Mouse (Mus musculus): Measurements from ENCODE around the gene Apoe. TPM values are rescaled to one million over a fixed set of nuclear protein-coding genes. Genes with fewer than 3 reads are reported as not detected.

Gene Apoe
- total and polyA plus RNA-seq, 2 experiments from 2014 or later: 2,139 to 2,613 TPM

DNA sequence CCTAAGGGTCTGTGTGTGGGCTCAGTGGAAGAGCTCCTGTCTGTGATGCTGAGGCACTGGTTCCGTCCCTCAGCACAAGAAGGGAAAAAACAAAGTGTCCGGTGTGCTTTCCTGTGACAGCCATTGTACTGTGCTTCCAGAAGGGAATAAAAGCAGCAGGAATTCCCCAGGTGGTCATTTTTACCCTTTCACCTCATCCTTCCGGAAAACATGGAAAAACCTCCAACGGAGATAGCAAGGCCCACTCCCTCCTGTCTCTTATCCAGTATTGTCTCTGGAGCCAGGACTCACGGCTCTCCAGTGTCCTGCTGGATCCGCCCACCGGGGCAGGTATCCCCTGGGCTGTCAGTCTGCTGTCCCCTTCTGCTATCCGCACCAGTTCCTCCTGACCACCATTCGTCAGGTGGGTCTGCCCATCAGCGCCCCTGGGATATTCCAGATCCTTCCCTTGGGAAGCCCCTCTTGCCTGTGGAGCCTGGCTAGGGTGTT, 35.2 kb upstream of the Apoe start:
- no peaks in the 10 kb centered on the region for H3K4me1 ChIP-seq (ENCODE audit: insufficient read depth, low read length)
- H3K4me3 ChIP-seq (ENCODE audit: low read depth, low read length): no peak overlapping the region
- H3K27ac ChIP-seq (ENCODE audit: low read depth, low read length): no peak overlapping the region
- WGBS: 89% methylated on average over 10 of the region's 10 CpGs
- peaks cover 69% of the 10 kb centered on the region for H3K36me3 ChIP-seq (ENCODE audit: insufficient read depth, low read length)
- no peaks in the 10 kb centered on the region for H3K27me3 ChIP-seq (ENCODE audit: insufficient read depth, low read length)
- H3K9ac ChIP-seq (replicated peaks; ENCODE audit: low read length, poor library complexity, severe bottlenecking): no peak overlapping the region
- H3K4me2 ChIP-seq (ENCODE audit: low read depth, low read length, poor library complexity, severe bottlenecking): no peak overlapping the region
- ATAC-seq (ENCODE audit: low FRiP score): no peak
- DNase-seq (ENCODE audit: low spot score): no peak
- TF ChIP-seq CTCF (IDR thresholded peaks at IDR 0.05): no peak
- no peaks in the 10 kb centered on the region for H3K9me3 ChIP-seq (ENCODE audit: low read length)

DNA sequence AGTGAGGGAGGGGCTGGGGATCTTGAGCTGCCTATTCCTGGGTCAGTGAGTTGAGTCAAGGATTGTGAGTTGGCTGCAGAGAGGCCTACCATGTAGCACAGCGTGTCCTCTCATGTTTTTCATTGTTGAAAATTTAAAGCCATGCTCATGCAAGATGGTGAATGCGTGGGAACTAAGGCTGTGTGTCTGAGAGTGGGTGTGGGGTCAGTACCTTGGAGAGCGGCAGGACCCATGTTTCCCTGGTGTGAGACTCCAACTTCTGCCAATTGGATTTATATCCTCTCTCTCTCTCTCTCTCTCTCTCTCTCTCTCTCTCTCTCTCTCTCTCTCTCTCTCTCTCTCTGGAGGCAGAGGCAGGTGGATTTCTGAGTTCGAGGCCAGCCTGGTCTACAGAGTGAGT, 27.6 kb upstream of the Apoe start:
- 98% methylated on average over 4 of the region's 4 CpGs for WGBS
- peaks cover 61% of the 10 kb centered on the region for H3K36me3 ChIP-seq (ENCODE audit: insufficient read depth, low read length)
- H3K9me3 ChIP-seq (ENCODE audit: low read length): no peaks in the 10 kb centered on the region

DNA sequence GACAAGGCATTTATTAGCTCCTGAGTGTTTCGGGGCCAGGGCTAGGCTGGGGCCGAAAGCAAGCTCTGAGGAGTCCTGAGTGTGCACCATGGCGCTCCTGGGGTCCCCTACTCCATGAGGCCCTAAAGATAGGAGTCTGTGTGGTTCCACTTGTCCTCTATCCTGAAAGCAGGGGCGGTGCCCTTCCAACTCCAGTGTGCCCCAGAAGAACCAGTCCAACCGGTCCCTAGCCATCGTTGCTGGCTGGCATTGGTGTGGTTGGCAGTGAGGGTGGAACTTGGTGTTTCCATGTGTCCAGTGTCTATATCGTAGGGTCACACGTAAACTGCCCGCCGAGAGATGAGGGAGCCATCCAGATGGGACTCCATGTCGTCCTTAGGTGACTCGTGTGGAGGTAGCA, 25.2 kb upstream of the Apoe start:
- WGBS: 95% methylated on average over 12 of the region's 12 CpGs
- Histone ChIP-seq H3K9me3 (ENCODE audit: low read length) (0 out of 2 replicates have a peak, but pooled peaks cover 3% of the 10 kb centered on the region), H3K27ac (ENCODE audit: low read depth, low read length) (no peak overlapping the region), H3K36me3 (ENCODE audit: insufficient read depth, low read length) (peaks cover 38% of the 10 kb centered on the region), H3K4me3 (ENCODE audit: low read depth, low read length) (no peak overlapping the region), H3K4me2 (ENCODE audit: low read depth, low read length, poor library complexity, severe bottlenecking) (no peak overlapping the region), H3K9ac (replicated peaks; ENCODE audit: low read length, poor library complexity, severe bottlenecking) (no peak overlapping the region), H3K27me3 (ENCODE audit: insufficient read depth, low read length) (no peaks in the 10 kb centered on the region), H3K4me1 (ENCODE audit: insufficient read depth, low read length) (no peaks in the 10 kb centered on the region)
- ATAC-seq (ENCODE audit: low FRiP score): no peak
- TF ChIP-seq CTCF (IDR thresholded peaks at IDR 0.05): no peak
- DNase-seq (ENCODE audit: low spot score): no peak

More for the DNA sequence above, 27.6 kb upstream of the Apoe start:
- Histone ChIP-seq H3K27me3 (ENCODE audit: insufficient read depth, low read length) (no peaks in the 10 kb centered on the region), H3K9ac (replicated peaks; ENCODE audit: low read length, poor library complexity, severe bottlenecking) (no peak overlapping the region), H3K27ac (ENCODE audit: low read depth, low read length) (no peak overlapping the region), H3K4me2 (ENCODE audit: low read depth, low read length, poor library complexity, severe bottlenecking) (no peak overlapping the region), H3K4me3 (ENCODE audit: low read depth, low read length) (no peak overlapping the region), H3K4me1 (ENCODE audit: insufficient read depth, low read length) (no peaks in the 10 kb centered on the region)
- no peak for TF ChIP-seq CTCF (IDR thresholded peaks at IDR 0.05)
- no peak for ATAC-seq (ENCODE audit: low FRiP score)
- DNase-seq (ENCODE audit: low spot score): no peak

GRCm38 (mm10) chr7:19722754-19723195, 23.8 kb upstream of the Apoe start:
- DNase-seq (ENCODE audit: low spot score) (no peak), ATAC-seq (ENCODE audit: low FRiP score) (no peak)
- no peak for TF ChIP-seq CTCF (IDR thresholded peaks at IDR 0.05)
- whole genome bisulfite sequencing: 86% methylated on average over 6 of the region's 6 CpGs
- no peak overlapping the region for H3K4me3 ChIP-seq (ENCODE audit: low read depth, low read length)
- no peaks in the 10 kb centered on the region for H3K27me3 ChIP-seq (ENCODE audit: insufficient read depth, low read length)
- peaks cover 29% of the 10 kb centered on the region for H3K36me3 ChIP-seq (ENCODE audit: insufficient read depth, low read length)
- H3K27ac ChIP-seq (ENCODE audit: low read depth, low read length): no peak overlapping the region
- 0 out of 2 replicates have a peak, but pooled peaks cover 3% of the 10 kb centered on the region for H3K9me3 ChIP-seq (ENCODE audit: low read length)
- H3K4me2 ChIP-seq (ENCODE audit: low read depth, low read length, poor library complexity, severe bottlenecking): no peak overlapping the region
- no peaks in the 10 kb centered on the region for H3K4me1 ChIP-seq (ENCODE audit: insufficient read depth, low read length)
- no peak overlapping the region for H3K9ac ChIP-seq (replicated peaks; ENCODE audit: low read length, poor library complexity, severe bottlenecking)

- TF ChIP-seq CTCF (IDR thresholded peaks at IDR 0.05): no peak
- ATAC-seq (ENCODE audit: low FRiP score): no peak
- no peak overlapping the region for H3K4me2 ChIP-seq (ENCODE audit: low read depth, low read length, poor library complexity, severe bottlenecking)
- H3K36me3 ChIP-seq (ENCODE audit: insufficient read depth, low read length): peaks cover 6% of the 10 kb centered on the region
- 96% methylated on average over 4 of the region's 4 CpGs for WGBS
- H3K9me3 ChIP-seq (ENCODE audit: low read length): 0 out of 2 replicates have a peak, but pooled peaks cover 3% of the 10 kb centered on the region
- H3K4me3 ChIP-seq (ENCODE audit: low read depth, low read length): no peak overlapping the region
- H3K4me1 ChIP-seq (ENCODE audit: insufficient read depth, low read length): no peaks in the 10 kb centered on the region; the same call in 1 of the 2 replicates
- no peak overlapping the region for H3K9ac ChIP-seq (replicated peaks; ENCODE audit: low read length, poor library complexity, severe bottlenecking)
- H3K27me3 ChIP-seq (ENCODE audit: insufficient read depth, low read length): no peaks in the 10 kb centered on the region
- DNase-seq (ENCODE audit: low spot score): no peak
- no peak overlapping the region for H3K27ac ChIP-seq (ENCODE audit: low read depth, low read length)
Measured at GRCm38 (mm10) chr7:19719200-19719599, 20.2 kb upstream of the Apoe start.

DNA sequence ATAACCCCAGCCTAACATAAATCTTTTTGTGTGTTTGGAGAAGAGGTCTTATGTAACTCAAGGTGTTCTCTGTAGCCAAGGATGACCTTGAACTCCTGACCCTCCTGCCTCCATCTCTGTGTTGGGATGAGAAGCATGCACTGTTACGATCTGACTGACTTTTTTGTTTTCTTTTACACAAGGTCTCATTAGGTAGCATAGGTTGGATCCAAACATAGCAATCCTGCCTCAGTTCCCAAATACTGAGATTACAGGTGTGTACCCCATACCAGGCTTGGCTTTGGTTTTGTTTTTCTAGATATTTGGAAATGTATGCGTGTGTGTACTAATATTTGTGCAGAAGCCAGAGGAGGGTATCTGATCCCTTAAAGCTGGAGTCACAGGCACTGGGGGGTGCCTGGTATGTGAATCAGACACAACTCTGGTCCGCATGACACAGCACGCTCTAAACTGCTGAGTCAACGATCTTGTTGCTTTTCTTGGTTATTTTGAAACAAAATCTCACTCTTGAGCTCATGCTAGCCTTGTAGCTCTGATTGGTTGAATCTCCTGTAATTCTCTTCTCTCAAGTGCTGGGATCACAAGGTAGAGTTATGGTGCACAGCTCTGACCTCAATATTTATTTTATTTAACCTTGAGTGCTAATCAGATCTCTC, 19.4 kb upstream of the Apoe start:
- TF ChIP-seq CTCF (IDR thresholded peaks at IDR 0.05): no peak
- Histone ChIP-seq H3K4me3 (ENCODE audit: low read depth, low read length) (no peak overlapping the region), H3K9me3 (ENCODE audit: low read length) (0 out of 2 replicates have a peak, but pooled peaks cover 3% of the 10 kb centered on the region), H3K4me1 (ENCODE audit: insufficient read depth, low read length) (no peaks in the 10 kb centered on the region; the same call in 1 of the 2 replicates), H3K36me3 (ENCODE audit: insufficient read depth, low read length) (peaks cover 3% of the 10 kb centered on the region; the same call in 1 of the 2 replicates), H3K27me3 (ENCODE audit: insufficient read depth, low read length) (no peaks in the 10 kb centered on the region), H3K4me2 (ENCODE audit: low read depth, low read length, poor library complexity, severe bottlenecking) (no peak overlapping the region), H3K9ac (replicated peaks; ENCODE audit: low read length, poor library complexity, severe bottlenecking) (no peak overlapping the region), H3K27ac (ENCODE audit: low read depth, low read length) (no peak overlapping the region)
- ATAC-seq (ENCODE audit: low FRiP score): no peak
- 89% methylated on average over 5 of the region's 5 CpGs for WGBS
- DNase-seq (ENCODE audit: low spot score): no peak

All from midbrain, postnatal 0 days (tissue).